Mouse (Mus musculus) megakaryocyte, embryonic 14.5 days (primary cell): Measurements from ENCODE around the gene Nudt3. TPM values are rescaled to one million over a fixed set of nuclear protein-coding genes. Genes with fewer than 3 reads are reported as not detected.

ENCODE experiments used
- H3K27me3 ChIP-seq: replicated peaks from 2 replicates; pipeline ENCODE3; 2012; ENCODE audit warnings: inconsistent platforms
- H3K36me3 ChIP-seq: replicated peaks from 2 replicates; pipeline ENCODE3; 2012; ENCODE audit warnings: low read length, inconsistent platforms, mixed read lengths
- H3K4me1 ChIP-seq: 2 replicates; pipeline ENCODE4 v1.6.1; 2012; ENCODE audit warnings: inconsistent platforms
- H3K4me3 ChIP-seq: replicated peaks from 2 replicates; pipeline ENCODE3; 2012; ENCODE audit warnings: moderate library complexity, mild to moderate bottlenecking, inconsistent platforms
- H3K9me3 ChIP-seq: 2 replicates; pipeline ENCODE4 v1.6.1; 2012; ENCODE audit warnings: inconsistent platforms
- FLI1 ChIP-seq: IDR thresholded peaks from 2 replicates; pipeline ENCODE4 v1.6.1; 2012; ENCODE audit warnings: low read length, inconsistent platforms, mixed read lengths
- GATA1 ChIP-seq: IDR thresholded peaks from 3 replicates; pipeline ENCODE4 v1.6.1; 2012; ENCODE audit warnings: mixed read lengths, low read length, inconsistent platforms, borderline replicate concordance
- polyA plus RNA-seq: library from polyadenylated mRNA; stranded (reverse); fragments of >175 nt; gene quantifications from 2 replicates; pipeline ENCODE4 v1.2.3, GENCODE M21; 2012; ENCODE audit warnings: low replicate concordance; ENCODE audit not compliant: insufficient read depth

Nudt3 gene
- polyA plus RNA-seq, 1 experiment: 272 TPM

DNA sequence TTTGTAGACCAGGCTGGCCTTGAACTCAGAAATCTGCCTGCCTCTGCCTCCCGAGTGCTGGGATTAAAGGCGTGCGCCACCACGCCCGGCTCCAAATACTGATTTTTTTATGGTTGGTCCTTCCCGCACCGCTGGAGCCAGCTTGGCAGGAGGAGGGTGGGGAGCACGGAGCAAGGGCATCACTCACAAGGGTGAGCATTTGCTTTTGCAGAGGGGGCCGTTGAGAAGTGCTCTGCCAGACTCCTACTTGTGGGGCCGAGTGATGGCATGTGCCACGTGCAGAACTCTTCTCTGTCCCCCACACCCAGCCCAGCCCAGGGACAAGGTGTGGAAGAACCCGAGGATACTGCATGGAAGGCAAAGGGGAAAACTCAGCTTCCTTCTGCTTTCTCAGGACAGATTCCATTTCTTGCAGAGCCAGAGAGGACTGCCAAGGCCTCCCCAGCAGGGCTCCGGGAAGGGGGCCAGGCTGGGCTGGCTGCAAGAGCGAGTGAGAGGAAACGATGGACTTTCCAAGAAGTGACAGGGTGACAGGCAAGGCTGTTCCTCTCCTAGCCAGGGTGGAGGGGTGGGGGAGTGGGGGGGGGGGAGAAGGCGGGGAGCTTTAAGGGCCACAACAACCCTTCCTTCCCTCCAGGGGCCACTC lies 48.7 kb downstream of the Nudt3 start:
- Histone ChIP-seq H3K27me3 (no peaks in the 10 kb centered on the region), H3K4me3 (peak overlapping the region; percentile 10), H3K9me3 (no peaks in the 10 kb centered on the region), H3K4me1 (peaks cover 92% of the 10 kb centered on the region), H3K36me3 (peaks cover 90% of the 10 kb centered on the region)
- TF ChIP-seq FLI1 (no peak), GATA1 (no peak)

DNA sequence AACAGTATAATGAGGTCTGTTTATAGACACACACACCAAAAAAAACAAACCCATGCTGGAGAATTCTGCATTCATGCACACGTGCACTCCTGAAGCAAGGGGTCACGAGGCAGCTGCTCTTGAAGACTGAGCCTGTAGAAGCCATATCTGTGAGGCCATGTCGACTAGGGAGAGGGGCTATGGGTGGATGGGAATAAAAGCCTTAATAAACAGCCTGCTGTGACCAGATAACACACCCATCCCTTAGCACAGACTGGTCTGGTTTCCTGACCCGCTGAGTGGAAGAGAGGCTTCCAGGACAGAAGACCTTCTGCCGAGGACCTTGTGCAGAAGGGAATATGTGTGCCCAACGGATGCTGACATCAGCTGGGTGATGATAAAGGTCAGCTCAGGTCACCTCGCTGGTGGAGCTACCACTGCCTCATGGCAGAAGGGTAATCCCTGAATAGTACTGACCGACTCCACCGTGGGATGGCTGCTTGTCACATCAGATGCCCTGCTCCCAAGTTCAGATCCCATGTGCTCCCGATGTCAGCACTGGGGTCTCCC lies 49.4 kb downstream of the Nudt3 start:
- TF ChIP-seq GATA1 (no peak), FLI1 (no peak)
- Histone ChIP-seq H3K4me3 (peak overlapping the region; percentile 76), H3K9me3 (no peaks in the 10 kb centered on the region), H3K36me3 (peaks cover 90% of the 10 kb centered on the region), H3K4me1 (peaks cover 93% of the 10 kb centered on the region), H3K27me3 (no peaks in the 10 kb centered on the region)

DNA sequence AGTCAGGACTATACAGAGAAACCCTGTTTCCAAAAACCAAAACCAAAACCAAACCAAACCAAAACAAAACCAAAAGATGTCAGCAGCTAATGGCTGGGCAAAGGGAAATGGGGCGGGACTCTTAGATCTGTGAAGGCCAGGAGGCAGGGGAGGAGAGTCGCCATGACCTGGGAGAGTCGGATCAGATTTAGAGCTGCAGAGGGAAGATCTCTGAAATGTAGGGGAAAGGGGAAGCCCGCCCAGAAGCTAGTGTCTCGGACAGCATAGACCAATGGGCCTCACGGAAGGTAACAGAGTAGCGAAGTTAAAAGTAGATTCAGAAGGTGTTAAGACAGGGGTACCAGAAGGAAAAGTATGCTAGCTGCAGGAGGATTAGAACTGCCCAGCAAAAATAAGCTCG lies 52.0 kb downstream of the Nudt3 start:
- Histone ChIP-seq H3K4me1 (peaks cover 95% of the 10 kb centered on the region), H3K4me3 (no peak overlapping the region), H3K27me3 (no peaks in the 10 kb centered on the region), H3K36me3 (peaks cover 84% of the 10 kb centered on the region), H3K9me3 (no peaks in the 10 kb centered on the region)
- TF ChIP-seq GATA1 (no peak), FLI1 (no peak)

DNA sequence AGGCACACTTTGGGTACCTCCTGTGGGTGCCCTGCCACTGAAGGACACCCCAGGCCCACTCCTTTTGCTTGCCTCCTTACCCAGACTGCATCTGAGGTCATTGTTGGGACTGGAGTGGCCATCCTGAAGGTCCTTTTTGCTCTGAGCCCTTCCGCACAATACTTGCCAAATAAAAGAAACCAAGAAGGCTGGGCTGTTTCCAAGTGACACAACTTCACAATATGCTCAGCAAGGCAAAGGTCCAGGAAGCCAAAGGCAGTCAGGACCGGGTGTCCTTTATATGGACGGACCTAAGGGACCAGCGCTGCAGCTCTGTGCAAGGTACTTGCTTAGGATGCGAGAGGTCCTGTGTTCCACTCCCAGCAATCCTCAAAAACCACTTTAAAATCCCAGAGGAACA lies 55.1 kb downstream of the Nudt3 start:
- no peak for TF ChIP-seq GATA1
- no peak for TF ChIP-seq FLI1
- H3K27me3 ChIP-seq: no peaks in the 10 kb centered on the region
- H3K4me3 ChIP-seq: no peak overlapping the region
- H3K9me3 ChIP-seq: no peaks in the 10 kb centered on the region
- peaks cover 73% of the 10 kb centered on the region for H3K36me3 ChIP-seq
- peaks cover 93% of the 10 kb centered on the region for H3K4me1 ChIP-seq

DNA sequence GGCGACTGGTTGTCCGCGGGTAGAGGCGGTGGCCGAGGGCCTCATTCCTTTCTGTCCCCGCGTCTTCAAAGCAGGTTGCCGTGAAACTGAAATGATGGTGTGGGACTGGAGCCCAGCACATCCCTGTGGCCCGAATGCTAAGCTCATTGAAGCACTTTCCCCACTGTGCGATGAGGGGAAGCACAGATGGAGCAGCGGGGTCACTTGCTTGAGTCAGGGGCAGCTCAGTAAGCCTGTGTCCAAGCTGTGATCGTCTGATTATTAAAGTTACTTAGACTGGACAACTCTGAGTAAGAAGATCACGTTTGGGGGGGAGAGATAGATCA lies 57.4 kb downstream of the Nudt3 start:
- Histone ChIP-seq H3K27me3 (no peaks in the 10 kb centered on the region), H3K36me3 (peaks cover 63% of the 10 kb centered on the region), H3K9me3 (no peaks in the 10 kb centered on the region), H3K4me3 (peak overlapping the region; percentile 99), H3K4me1 (peaks cover 85% of the 10 kb centered on the region)
- no peak for TF ChIP-seq FLI1
- no peak for TF ChIP-seq GATA1

DNA sequence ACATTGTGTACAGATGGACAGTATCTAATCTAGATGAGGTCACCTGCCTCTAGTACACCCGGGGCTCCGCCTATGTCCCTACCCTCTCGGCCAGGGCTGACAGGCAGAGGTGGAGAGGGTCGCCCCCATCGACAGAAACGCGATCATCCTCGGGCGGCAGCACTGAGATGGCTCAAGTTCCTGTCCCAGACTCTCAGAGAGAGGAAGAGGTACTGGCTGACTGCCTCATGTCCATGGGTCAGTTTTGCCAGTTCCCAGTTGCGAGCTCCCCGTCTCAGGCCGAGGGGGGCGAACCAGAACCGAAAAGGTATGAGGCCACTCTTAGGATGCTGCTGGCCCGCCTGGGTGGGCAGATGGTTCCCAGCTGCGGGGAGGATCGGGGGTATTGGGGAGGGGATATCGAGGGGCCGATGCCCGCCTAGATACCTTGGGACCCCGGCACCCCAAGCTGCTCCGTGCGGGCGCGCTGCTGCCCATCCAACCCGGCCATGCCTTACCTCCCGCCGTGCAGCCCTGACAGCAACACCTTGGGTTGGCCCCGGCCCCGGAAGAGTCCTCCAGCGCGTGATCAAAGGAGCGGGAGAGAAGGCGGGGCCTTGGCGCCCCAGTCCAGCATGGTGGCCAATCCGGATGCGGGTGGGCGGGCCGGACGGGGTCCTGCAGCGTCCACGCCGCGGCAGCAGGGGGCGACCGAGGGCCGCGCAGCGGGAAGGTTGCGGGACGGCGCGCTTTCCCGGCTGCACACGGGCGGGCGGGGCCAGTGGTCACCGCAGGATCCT lies 57.9 kb downstream of the Nudt3 start, which contains the start of gene AI413582:
TSS of gene AI413582 (minus strand) at position 594 of the 779 bp plus-strand sequence.
- Histone ChIP-seq H3K36me3 (peaks cover 63% of the 10 kb centered on the region), H3K4me3 (peak within 1 kb of the TSS; percentile 99), H3K9me3 (no peaks in the 10 kb centered on the region), H3K4me1 (peaks cover 85% of the 10 kb centered on the region), H3K27me3 (no peaks in the 10 kb centered on the region)
- TF ChIP-seq FLI1 (no peak), GATA1 (no peak)

DNA sequence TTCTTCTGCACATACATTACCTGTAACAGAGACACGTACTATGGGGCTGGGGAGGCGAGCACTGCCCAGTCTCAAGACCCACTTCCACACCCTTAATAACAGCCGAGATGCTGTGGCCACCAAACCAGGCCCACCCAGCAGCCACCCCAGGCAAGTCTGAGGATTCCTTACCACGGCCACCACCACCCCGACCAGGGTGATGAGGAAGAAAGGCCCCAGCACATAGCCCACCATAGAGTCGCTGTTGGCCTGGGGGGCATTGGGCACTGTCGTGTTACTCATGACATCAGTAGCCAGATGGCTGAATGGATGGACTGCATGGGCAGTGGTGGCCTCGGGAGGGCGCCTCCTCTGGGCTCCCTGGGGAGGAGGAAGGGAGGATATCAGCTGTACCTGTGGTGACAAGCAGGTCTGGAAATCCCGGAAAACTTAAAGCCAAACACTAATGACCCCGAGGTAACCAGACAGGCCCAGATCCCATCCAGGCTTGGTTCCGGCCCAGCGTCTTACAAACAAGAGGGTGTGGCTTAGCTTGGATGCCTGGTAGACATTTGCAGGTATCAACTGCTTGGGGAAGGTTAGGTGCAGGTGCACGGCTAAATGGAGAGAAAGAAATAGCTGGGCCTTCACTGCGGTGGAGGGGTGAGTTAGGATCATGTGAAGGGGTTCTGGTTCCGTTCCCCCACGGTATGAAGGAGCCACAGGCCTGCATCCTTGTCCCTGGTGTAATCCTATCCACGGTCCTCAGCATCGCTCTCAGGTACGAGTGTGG lies 58.7 kb downstream of the Nudt3 start:
- TF ChIP-seq FLI1 (no peak), GATA1 (no peak)
- H3K9me3 ChIP-seq: no peaks in the 10 kb centered on the region
- H3K4me1 ChIP-seq: peaks cover 85% of the 10 kb centered on the region

DNA sequence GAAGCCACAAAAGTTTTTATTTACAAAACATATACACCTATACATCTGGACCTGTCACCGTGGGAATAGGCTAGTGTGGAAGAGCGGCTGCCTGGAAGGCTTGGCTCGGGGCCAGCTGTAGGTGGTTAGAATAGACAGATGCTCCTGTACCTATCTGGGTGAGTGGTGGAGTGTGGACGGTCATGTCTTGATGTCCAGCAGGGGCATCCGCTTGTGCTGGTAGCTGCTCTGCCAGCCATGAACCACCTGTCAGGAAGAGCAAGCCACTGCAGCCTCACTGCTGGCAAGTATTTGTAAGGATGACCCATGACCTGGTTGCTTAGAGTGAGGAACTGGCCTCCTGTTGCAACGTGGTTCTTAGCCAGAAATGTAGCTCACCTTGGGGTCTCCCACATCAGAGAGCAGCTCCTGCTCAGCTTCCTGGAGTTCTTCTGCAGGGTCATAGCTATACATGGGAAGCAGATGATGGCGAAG lies 59.5 kb downstream of the Nudt3 start:
- no peak for TF ChIP-seq GATA1
- no peak for TF ChIP-seq FLI1
- Histone ChIP-seq H3K4me3 (peak overlapping the region; percentile 99), H3K4me1 (peaks cover 85% of the 10 kb centered on the region), H3K36me3 (peaks cover 59% of the 10 kb centered on the region), H3K27me3 (no peaks in the 10 kb centered on the region), H3K9me3 (no peaks in the 10 kb centered on the region)

More for the DNA sequence above, 58.7 kb downstream of the Nudt3 start:
- H3K27me3 ChIP-seq: no peaks in the 10 kb centered on the region
- H3K4me3 ChIP-seq: peak overlapping the region; percentile 99
- peaks cover 61% of the 10 kb centered on the region for H3K36me3 ChIP-seq

DNA sequence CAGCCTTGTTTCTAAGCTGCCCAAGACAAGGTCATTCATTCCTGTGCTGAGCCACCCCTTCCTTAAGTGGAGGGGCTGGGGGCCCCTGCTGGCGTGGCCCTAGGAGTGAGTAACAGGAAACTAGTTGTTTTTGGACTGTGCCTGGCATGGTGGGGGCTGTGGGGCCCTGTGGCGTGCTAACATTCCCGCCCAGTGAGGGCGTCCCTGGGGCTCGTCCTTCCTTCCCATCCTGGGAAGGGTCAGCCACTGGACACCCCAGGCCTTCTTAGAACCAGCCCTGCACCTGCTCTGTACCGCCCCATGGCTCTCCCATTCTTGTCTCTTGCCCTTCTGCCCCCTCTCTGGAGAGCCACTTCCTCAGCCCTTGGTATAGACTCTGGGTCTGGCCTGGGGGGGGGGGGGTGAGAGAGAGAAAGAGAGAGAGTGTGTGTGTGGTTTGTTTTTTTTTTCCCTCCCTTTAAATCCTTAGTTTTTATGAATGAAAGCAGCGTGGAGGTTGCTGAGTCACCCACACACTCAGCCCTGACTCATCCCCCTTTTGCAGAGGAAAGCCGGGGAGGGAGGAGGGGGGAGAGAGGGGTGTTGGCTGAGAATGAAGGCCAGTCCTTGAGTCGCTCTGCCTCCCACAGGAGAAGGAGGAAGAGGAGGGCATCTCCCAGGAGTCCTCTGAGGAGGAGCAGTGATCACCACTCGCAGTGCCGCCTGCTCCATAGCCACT lies 61.3 kb downstream of the Nudt3 start:
- H3K9me3 ChIP-seq: no peaks in the 10 kb centered on the region
- peaks cover 82% of the 10 kb centered on the region for H3K4me1 ChIP-seq
- no peak for TF ChIP-seq GATA1
- no peak for TF ChIP-seq FLI1
- H3K36me3 ChIP-seq: peaks cover 47% of the 10 kb centered on the region
- peak overlapping the region; percentile 79 for H3K4me3 ChIP-seq
- H3K27me3 ChIP-seq: no peaks in the 10 kb centered on the region
